Mouse (Mus musculus): ENCODE data around the gene Fbxo11. TPM values are rescaled to one million over a fixed set of nuclear protein-coding genes. Genes with fewer than 3 reads are reported as not detected.
A peak's percentile ranks its signal among the peaks of the same experiment; 100 is the strongest.
"Not testable (repeated sequence)": the region's sequence is repeated elsewhere in the genome, so short reads cannot be mapped to it uniquely, and the experiment has no call there.

Gene Fbxo11
- polyA plus RNA-seq, 1 experiment from 2014 or later, result 33.0 TPM

DNA sequence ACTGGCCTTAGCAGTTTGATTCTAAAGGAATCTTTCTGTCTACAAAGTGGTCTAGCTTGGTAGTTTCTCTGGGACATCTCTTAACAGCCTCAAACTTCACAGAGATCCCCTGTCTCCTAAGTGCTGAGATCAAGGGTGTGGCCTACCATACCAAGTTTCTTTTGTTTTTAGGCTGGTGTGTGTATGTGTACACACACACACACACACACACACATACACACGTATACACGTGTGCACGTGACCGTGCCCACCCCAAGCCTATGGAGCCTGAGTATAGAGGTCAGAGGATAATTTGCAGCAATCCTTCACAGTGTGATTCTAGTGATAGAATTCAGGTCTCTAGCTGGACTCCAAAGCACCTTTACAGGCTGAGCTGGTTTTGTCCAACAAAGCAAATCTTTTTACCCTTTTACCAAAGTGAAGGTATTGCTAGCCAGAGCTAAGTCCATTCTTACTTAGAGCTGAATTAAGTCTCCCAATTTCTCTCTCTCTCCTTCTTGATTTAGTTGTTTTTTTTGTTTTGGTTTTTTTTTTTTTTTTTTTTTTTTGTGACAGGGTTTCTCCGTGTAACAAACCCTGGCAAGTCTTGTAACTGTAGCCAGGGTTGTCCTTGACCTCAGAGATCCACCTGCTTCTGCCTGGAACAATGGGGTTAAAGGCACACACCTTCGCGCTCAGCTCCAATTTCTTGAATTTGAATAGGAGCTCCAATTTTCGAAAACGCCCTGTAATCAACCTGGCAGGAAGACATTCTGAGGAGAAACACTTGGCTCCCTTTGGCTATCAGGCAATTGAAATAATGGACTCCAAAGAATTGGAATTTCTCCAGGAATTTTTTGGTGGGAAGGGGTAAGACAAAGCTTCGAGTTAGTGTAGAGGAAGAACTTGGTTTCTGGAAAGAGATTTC lies 91.6 kb downstream of the Fbxo11 start:
- no peak overlapping the region for H3K9ac ChIP-seq (replicated peaks)
- no peaks in the 10 kb centered on the region for H3K9me3 ChIP-seq
- no peak overlapping the region for H3K4me3 ChIP-seq
- H3K4me1 ChIP-seq, result peaks cover 17% of the 10 kb centered on the region
- peaks cover 8% of the 10 kb centered on the region; the same call in 1 of the 2 replicates for H3K36me3 ChIP-seq
- H3K27me3 ChIP-seq, result 0 out of 2 replicates have a peak, but pooled peaks cover 5% of the 10 kb centered on the region
- 71% methylated on average over 10 of the region's 10 CpGs for WGBS
- no peak for ATAC-seq (ENCODE audit: low FRiP score, low read depth)
- no peak overlapping the region for H3K27ac ChIP-seq (replicated peaks)
- 0 out of 2 replicates have a peak overlapping the region, but pooled peaks have one; percentile 77 for H3K4me2 ChIP-seq (replicated peaks)

DNA sequence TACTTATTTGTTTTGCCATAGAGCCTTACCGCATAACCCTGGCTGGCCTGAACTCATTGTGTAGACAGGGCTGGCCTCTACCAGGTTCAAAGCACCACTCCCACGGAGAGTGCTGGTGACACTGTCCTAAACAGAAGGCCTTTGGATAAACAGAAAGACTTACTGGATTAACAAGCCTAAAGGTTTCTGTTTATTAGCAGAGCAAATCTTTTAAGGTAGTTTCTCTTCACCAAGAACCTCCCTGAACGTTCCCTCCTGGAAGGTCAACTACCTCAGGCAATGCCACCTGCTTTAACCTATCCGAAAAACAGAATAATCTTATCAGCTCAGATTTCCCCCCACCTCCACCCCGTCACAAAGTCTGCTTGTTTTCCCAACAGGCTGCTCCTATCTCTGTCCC lies 92.2 kb downstream of the Fbxo11 start:
- H3K27me3 ChIP-seq, result 0 out of 2 replicates have a peak, but pooled peaks cover 5% of the 10 kb centered on the region
- H3K9ac ChIP-seq (replicated peaks), result no peak overlapping the region
- no peaks in the 10 kb centered on the region for H3K9me3 ChIP-seq
- no peak overlapping the region for H3K4me3 ChIP-seq
- no peak for ATAC-seq (ENCODE audit: low FRiP score, low read depth)
- no peak overlapping the region for H3K4me2 ChIP-seq (replicated peaks)
- WGBS, result 87% methylated on average over 5 of the region's 5 CpGs
- peaks cover 6% of the 10 kb centered on the region; the same call in 1 of the 2 replicates for H3K36me3 ChIP-seq
- H3K27ac ChIP-seq (replicated peaks), result no peak overlapping the region
- H3K4me1 ChIP-seq, result peaks cover 16% of the 10 kb centered on the region

DNA sequence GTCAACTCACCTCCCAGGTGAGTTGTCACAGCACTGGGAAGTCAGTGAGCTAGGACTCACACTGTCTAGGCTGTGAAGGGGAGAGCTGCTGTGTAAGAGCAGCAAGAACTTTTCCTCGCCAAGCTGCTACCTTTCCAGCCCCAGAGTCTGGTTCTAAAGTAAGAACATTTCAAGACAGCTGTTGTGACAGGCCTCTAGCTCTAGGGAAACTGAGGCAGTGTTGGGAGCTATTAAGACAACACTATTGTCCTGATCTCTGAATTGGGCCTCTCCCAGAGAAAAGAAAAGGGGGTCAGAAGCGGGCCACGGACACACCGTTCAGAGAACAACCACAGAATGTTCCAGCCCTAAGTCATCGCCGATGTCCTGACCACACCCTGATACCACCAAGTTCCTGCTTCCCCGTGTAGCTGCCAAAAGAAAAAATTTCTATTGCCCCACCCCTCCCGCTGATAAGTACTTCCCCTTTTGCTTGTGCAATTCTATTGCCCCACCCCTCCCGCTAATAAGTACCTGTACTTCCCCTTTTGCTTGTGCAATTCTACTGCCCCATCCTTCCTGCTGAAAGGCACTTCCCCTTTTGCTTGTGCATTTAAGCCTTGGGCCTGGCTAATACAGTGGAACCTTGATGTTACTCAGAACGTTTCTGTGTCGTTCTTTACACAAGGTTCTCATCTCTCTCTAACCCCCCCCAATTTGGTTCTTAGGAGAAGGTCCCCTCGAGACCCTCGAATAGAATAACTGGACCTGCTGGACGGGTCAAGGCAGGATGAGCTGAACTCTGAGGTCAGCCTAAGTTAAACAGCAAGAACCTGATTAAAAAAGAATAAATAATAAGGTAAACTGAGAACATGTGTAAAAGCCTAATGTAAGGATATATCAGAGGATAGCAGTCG lies 93.1 kb downstream of the Fbxo11 start:
- peaks cover 13% of the 10 kb centered on the region for H3K4me1 ChIP-seq
- not testable (repeated sequence) for H3K9me3 ChIP-seq; H3K4me2 ChIP-seq (replicated peaks); H3K4me3 ChIP-seq; H3K36me3 ChIP-seq; H3K27me3 ChIP-seq; H3K27ac ChIP-seq (replicated peaks); ATAC-seq (ENCODE audit: low FRiP score, low read depth); H3K9ac ChIP-seq (replicated peaks)
- 89% methylated on average over 15 of the region's 15 CpGs for WGBS

DNA sequence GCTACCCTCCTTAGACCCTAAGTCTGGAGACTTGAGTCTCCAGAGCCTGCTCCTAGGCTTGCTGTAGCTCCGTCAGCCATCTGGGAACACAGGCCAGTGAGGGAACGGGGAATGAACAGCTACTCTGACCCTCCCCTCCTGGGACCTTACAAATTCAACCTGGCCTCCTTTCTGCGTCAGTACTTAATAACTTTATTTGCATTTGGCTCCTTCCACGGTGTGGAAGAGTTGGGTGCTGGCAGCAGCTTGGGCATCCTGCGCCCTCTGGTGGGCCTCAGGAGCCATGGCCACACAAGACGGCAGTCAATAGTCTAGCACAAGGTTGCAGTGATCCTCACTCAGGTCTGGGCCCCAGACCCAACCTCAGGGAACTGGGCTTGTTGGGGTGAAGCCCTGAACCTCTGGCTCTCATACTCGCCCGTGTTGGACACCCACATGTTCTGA lies 96.6 kb downstream of the Fbxo11 start:
- not testable (repeated sequence) for H3K36me3 ChIP-seq; H3K4me1 ChIP-seq; H3K9me3 ChIP-seq; H3K9ac ChIP-seq (replicated peaks); H3K27ac ChIP-seq (replicated peaks); H3K4me2 ChIP-seq (replicated peaks); H3K27me3 ChIP-seq; H3K4me3 ChIP-seq
- 46% methylated on average over 6 of the region's 8 CpGs for WGBS
- ATAC-seq (ENCODE audit: low FRiP score, low read depth), result peak; percentile 56; the same call in 1 of the 2 replicates

DNA sequence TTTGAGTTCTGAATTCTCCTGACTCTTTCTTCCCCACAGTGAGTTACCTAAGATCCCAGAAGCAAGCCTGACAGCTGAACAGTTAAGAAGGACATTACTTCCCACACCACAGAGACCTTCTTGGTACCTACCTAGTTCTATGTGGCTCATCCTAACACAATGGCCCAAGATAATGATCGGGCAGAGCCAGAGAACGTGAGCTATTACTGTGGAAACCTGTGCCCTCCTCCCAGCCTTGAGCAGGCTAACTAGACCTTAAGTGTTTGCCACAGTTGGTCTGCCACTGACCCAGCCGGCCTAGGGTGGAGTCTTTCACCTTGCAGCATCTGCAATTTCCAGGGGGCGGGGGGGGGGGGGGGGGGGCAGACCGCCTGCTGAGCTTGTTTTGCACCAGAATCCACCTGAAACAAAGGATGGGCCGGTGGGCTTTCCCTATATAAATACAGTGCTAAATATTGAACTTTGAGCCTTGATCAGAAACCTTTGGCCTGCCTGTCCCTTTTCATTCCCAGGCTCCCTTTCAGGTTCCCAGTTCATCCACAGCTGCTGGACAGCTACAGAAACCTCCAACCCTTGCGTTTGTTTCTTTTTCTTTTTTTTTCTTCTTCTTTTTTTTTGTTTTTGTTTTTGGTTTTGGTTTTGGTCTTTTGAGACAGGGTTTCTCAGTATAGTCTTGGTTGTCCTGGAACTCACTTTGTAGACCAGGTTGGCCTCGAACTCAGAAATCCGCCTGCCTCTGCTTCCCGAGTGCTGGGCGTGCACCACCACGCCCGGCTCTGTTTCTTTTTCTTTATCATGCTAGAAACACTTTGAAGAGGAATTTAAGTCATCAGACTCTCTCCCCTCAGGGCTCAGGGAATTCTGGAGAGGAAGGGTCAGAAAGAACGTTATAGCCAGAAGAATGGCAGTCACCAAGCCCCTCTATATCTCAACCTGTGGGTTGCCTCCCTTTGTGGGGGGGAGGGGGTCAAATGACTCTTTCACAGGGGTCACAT lies 101.7 kb downstream of the Fbxo11 start:
- no peak overlapping the region for H3K4me2 ChIP-seq (replicated peaks)
- no peaks in the 10 kb centered on the region for H3K9me3 ChIP-seq
- H3K27ac ChIP-seq (replicated peaks), result no peak overlapping the region
- WGBS, result 86% methylated on average over 14 of the region's 14 CpGs
- no peaks in the 10 kb centered on the region for H3K4me1 ChIP-seq
- no peak for ATAC-seq (ENCODE audit: low FRiP score, low read depth)
- no peaks in the 10 kb centered on the region for H3K36me3 ChIP-seq
- no peaks in the 10 kb centered on the region for H3K27me3 ChIP-seq
- no peak overlapping the region for H3K4me3 ChIP-seq
- H3K9ac ChIP-seq (replicated peaks), result no peak overlapping the region

DNA sequence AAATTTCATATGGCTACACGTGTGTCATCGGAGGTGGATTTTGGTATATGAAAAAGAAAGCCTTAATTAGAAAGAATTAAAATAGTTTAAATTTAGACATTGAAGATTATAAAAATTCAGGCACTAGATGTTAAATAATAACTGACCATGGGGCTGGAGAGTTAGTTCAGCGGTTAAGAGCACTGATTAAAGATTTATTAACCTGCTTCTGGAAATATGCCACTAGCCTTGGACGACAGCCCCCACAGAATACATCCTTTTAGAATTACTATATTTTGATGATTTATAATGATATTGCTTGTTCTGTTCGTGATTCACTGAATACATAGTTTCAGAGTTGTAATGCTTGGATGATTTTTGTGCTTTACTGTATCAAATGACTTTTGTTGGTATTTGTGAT lies 105.2 kb downstream of the Fbxo11 start:
- ATAC-seq (ENCODE audit: low FRiP score, low read depth); H3K4me2 ChIP-seq (replicated peaks); H3K27me3 ChIP-seq; H3K27ac ChIP-seq (replicated peaks); H3K4me3 ChIP-seq; H3K4me1 ChIP-seq; H3K36me3 ChIP-seq; H3K9ac ChIP-seq (replicated peaks); H3K9me3 ChIP-seq: not testable (repeated sequence)
- 93% methylated on average over 5 of the region's 5 CpGs for WGBS

DNA sequence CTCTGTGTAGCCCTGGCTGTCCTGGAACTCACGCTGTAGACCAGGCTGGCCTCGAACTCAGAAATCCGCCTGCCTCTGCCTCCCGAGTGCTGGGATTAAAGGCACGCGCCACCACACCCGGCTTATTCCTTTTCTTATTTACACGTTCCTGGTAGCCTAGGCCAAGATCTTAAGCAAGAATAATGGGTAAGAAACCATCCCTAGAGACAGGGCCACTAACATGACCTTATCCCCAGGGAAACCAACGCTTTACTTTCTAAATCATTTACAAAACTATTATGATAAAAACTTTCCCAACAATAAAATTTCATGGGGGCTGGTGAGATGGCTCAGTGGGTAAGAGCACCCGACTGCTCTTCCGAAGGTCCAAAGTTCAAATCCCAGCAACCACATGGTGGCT lies 105.7 kb downstream of the Fbxo11 start:
- not testable (repeated sequence) for H3K9ac ChIP-seq (replicated peaks); H3K4me1 ChIP-seq; H3K9me3 ChIP-seq; H3K4me2 ChIP-seq (replicated peaks); H3K27ac ChIP-seq (replicated peaks); H3K36me3 ChIP-seq; H3K27me3 ChIP-seq; H3K4me3 ChIP-seq; ATAC-seq (ENCODE audit: low FRiP score, low read depth)
- 97% methylated on average over 11 of the region's 11 CpGs for WGBS

DNA sequence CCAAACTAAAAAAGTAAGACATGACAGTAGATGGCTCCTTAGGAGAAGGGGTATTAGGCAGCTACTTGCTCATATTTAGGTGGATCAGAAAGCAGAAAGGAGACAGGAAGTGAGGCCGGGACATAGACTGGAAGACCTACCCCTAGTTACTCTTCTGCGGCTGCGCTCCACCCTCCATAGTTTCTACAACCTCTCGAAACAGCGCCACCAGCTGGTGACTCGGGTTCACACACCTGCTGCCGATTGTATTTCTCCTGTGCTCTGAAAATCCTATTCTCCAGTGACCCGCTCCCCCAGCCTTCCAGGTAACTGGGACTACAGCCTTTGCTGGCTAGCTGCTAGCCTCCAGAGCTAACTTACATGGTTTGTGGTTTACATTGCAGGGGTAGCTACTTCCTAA lies 106.8 kb downstream of the Fbxo11 start:
- Histone ChIP-seq H3K27me3 (no peaks in the 10 kb centered on the region), H3K36me3 (no peaks in the 10 kb centered on the region), H3K4me2 (replicated peaks) (no peak overlapping the region), H3K9ac (replicated peaks) (no peak overlapping the region), H3K4me3 (no peak overlapping the region), H3K9me3 (no peaks in the 10 kb centered on the region), H3K27ac (replicated peaks) (no peak overlapping the region), H3K4me1 (no peaks in the 10 kb centered on the region)
- 58% methylated on average over 8 of the region's 8 CpGs for WGBS
- ATAC-seq (ENCODE audit: low FRiP score, low read depth), result no peak

DNA sequence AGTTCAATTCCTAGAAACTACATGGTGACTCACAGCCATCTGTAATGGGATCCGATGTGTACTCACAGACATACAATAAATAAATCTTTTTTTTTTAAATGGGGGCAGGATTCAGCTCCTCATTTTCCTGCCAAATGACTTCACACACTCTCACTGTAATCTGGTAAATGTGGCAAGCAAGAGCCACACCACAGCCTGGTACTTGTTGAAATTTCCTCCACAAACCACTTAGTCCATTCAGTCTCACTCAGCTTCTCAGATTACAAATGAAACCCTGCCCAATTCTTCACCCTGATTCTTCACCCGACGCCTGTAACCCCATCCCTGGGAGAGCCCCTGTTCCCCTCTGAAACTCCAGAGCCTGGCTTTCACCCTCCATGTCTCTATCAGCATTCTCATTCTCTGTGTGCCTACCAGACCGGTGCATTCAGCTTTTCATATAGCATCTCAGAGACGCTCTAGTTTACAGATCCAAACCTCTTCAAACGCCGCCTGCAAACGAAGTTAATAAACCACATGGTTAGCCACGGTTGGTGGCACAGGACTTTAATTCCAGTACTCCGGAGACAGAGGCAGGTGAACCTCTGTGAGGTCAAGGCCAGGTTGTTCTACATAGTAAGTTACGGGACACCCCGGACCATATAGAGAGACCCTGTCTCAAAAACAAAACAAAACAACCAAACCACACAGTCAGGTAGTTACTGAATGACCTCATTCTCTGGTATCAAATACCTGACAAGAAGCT lies 107.8 kb downstream of the Fbxo11 start:
- Histone ChIP-seq H3K9me3 (no peaks in the 10 kb centered on the region), H3K4me1 (no peaks in the 10 kb centered on the region), H3K27ac (replicated peaks) (no peak overlapping the region), H3K4me2 (replicated peaks) (no peak overlapping the region), H3K4me3 (no peak overlapping the region), H3K36me3 (no peaks in the 10 kb centered on the region), H3K9ac (replicated peaks) (no peak overlapping the region), H3K27me3 (no peaks in the 10 kb centered on the region)
- WGBS, result 77% methylated on average over 12 of the region's 12 CpGs
- no peak for ATAC-seq (ENCODE audit: low FRiP score, low read depth)

DNA sequence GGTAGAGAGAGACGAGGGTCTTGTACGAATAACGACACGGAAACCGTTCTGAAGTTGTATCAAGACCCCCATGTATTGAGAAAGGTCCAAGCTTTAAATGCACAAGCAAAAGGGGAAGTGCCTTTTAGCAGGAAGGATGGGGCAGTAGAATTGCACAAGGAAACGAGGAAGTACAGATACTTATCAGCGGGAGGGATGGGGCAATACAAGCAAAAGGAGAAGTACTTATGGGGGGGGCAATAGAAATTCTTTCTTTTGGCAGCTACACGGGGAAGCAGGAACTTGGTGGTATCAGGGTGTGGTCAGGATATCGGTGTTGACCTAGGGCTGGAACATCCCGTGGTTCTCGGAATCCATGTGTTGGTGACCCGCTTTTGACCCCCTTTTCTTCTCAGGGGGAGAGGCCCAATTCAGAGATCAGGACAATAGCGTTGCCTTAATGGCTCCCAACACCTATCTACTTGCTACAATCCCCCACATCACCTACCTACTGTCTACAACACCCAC lies 110.4 kb downstream of the Fbxo11 start:
- not testable (repeated sequence) for H3K9ac ChIP-seq (replicated peaks); ATAC-seq (ENCODE audit: low FRiP score, low read depth)
- 94% methylated on average over 13 of the region's 13 CpGs for WGBS

More for the DNA sequence above, 110.4 kb downstream of the Fbxo11 start:
- H3K9me3 ChIP-seq; H3K27me3 ChIP-seq; H3K4me1 ChIP-seq; H3K4me3 ChIP-seq; H3K4me2 ChIP-seq (replicated peaks); H3K27ac ChIP-seq (replicated peaks); H3K36me3 ChIP-seq: not testable (repeated sequence)
